Mouse (Mus musculus): ENCODE measurements around the gene Slc38a9. TPM values are rescaled to one million over a fixed set of nuclear protein-coding genes. Genes with fewer than 3 reads are reported as not detected.
A peak's percentile ranks its signal among the peaks of the same experiment; 100 is the strongest.

Slc38a9 gene
- total RNA-seq (2015) (26.5 and 29.0 TPM in 2 replicates), total RNA-seq (2017) (18.0 and 24.0 TPM in 2 replicates)

- ATAC-seq (ENCODE audit: poor library complexity, severe bottlenecking): peak; percentile 98
Observed at GRCm38 (mm10) chr13:112660574-112661381, at the start of gene Slc38a9. Gene Slc38a9, plus strand, starts transcription at chr13:112660751.

- ATAC-seq (ENCODE audit: poor library complexity, severe bottlenecking): no peak
Observed at GRCm38 (mm10) chr13:112621592-112621991, 39.0 kb upstream of the Slc38a9 start.

GRCm38 (mm10) chr13:112623656-112624055 lies 36.9 kb upstream of the Slc38a9 start:
- ATAC-seq (ENCODE audit: poor library complexity, severe bottlenecking): no peak

- peak; percentile 94 for ATAC-seq (ENCODE audit: poor library complexity, severe bottlenecking)
Observed at GRCm38 (mm10) chr13:112624622-112625021, 35.9 kb upstream of the Slc38a9 start.

- ATAC-seq (ENCODE audit: poor library complexity, severe bottlenecking): no peak
Observed at GRCm38 (mm10) chr13:112625566-112625965, 35.0 kb upstream of the Slc38a9 start.

GRCm38 (mm10) chr13:112635174-112635837 lies 25.2 kb upstream of the Slc38a9 start:
- ATAC-seq (ENCODE audit: poor library complexity, severe bottlenecking): peak; percentile 84

- no peak for ATAC-seq (ENCODE audit: poor library complexity, severe bottlenecking)
Observed at GRCm38 (mm10) chr13:112636498-112636897, 24.1 kb upstream of the Slc38a9 start.

- peak; percentile 35 for ATAC-seq (ENCODE audit: poor library complexity, severe bottlenecking)
Observed at GRCm38 (mm10) chr13:112639111-112639510, 21.4 kb upstream of the Slc38a9 start.

- ATAC-seq (ENCODE audit: poor library complexity, severe bottlenecking): peak; percentile 71
Observed at GRCm38 (mm10) chr13:112642897-112643296, 17.7 kb upstream of the Slc38a9 start.

GRCm38 (mm10) chr13:112644996-112645395 lies 15.6 kb upstream of the Slc38a9 start:
- no peak for ATAC-seq (ENCODE audit: poor library complexity, severe bottlenecking)

- no peak for ATAC-seq (ENCODE audit: poor library complexity, severe bottlenecking)
Observed at GRCm38 (mm10) chr13:112645529-112646186, 14.9 kb upstream of the Slc38a9 start.

GRCm38 (mm10) chr13:112651183-112651582 lies 9.4 kb upstream of the Slc38a9 start:
- ATAC-seq (ENCODE audit: poor library complexity, severe bottlenecking): no peak

- no peak for ATAC-seq (ENCODE audit: poor library complexity, severe bottlenecking)
Observed at GRCm38 (mm10) chr13:112652205-112652604, 8.3 kb upstream of the Slc38a9 start, which contains the start of gene Ddx4. Gene Ddx4, minus strand, starts transcription at chr13:112652475.

- ATAC-seq (ENCODE audit: poor library complexity, severe bottlenecking): no peak
Observed at GRCm38 (mm10) chr13:112659986-112660573, 471 bp upstream of the Slc38a9 start.

GRCm38 (mm10) chr13:112661687-112662086 lies 1.1 kb downstream of the Slc38a9 start:
- no peak for ATAC-seq (ENCODE audit: poor library complexity, severe bottlenecking)

GRCm38 (mm10) chr13:112666433-112667024 lies 6.0 kb downstream of the Slc38a9 start:
- ATAC-seq (ENCODE audit: poor library complexity, severe bottlenecking): peak; percentile 93

GRCm38 (mm10) chr13:112667215-112667614 lies 6.7 kb downstream of the Slc38a9 start:
- ATAC-seq (ENCODE audit: poor library complexity, severe bottlenecking): peak; percentile 49

GRCm38 (mm10) chr13:112671708-112672107 lies 11.2 kb downstream of the Slc38a9 start:
- ATAC-seq (ENCODE audit: poor library complexity, severe bottlenecking): no peak

GRCm38 (mm10) chr13:112672797-112673196 lies 12.2 kb downstream of the Slc38a9 start:
- no peak for ATAC-seq (ENCODE audit: poor library complexity, severe bottlenecking)

- peak; percentile 86 for ATAC-seq (ENCODE audit: poor library complexity, severe bottlenecking)
Observed at GRCm38 (mm10) chr13:112673899-112674447, 13.4 kb downstream of the Slc38a9 start.
